Mouse (Mus musculus) myocyte (in vitro differentiated cells): ENCODE measurements at regions not wholly inside any gene's neighbourhood (a gene's known extent, or its start where the extent isn't known, plus 50 kb on each side); places are given as distances from the start of the nearest gene placed in this dataset.

Source experiments
- H3K27me3 ChIP-seq: one replicate; pipeline ENCODE4 v1.6.1; 2011; ENCODE audit not compliant: control insufficient read depth, insufficient read depth, insufficient read length
- H3K36me3 ChIP-seq: one replicate; pipeline ENCODE4 v1.6.1; 2011; ENCODE audit not compliant: control insufficient read depth, insufficient read depth
- H3K4me2 ChIP-seq: one replicate; pipeline ENCODE4 v1.6.1; 2011; ENCODE audit warnings: low read depth, control low read depth
- H3K4me3 ChIP-seq: one replicate; pipeline ENCODE4 v1.5.1; 2011; ENCODE audit warnings: mild to moderate bottlenecking, control low read depth, moderate library complexity
- H3K79me2 ChIP-seq: one replicate; pipeline ENCODE4 v1.6.1; 2011; ENCODE audit not compliant: control insufficient read depth, insufficient read depth
- H3ac ChIP-seq: one replicate; pipeline ENCODE4 v1.6.1; 2011; ENCODE audit not compliant: control insufficient read depth, insufficient read length
- CEBPB ChIP-seq: IDR thresholded peaks from 2 replicates; pipeline ENCODE4 v1.6.1; 2011; ENCODE audit warnings: mild to moderate bottlenecking, moderate library complexity; ENCODE audit not compliant: poor library complexity, insufficient read depth, severe bottlenecking
- E2F4 ChIP-seq: IDR thresholded peaks from one replicate; pipeline ENCODE4 v1.6.1; 2011; ENCODE audit warnings: mild to moderate bottlenecking, control low read depth, moderate library complexity; ENCODE audit not compliant: insufficient read depth
- MAX ChIP-seq: IDR thresholded peaks from one replicate; pipeline ENCODE4 v1.6.1; 2011; ENCODE audit warnings: low read depth, mild to moderate bottlenecking, control low read depth
- MYOD1 ChIP-seq, 3 experiments: IDR thresholded peaks; one replicate each; pipeline ENCODE4 v1.6.1; 2011; ENCODE audit warnings: control low read depth in 2 of 3, low read depth in 2 of 3, mild to moderate bottlenecking in 2 of 3, moderate library complexity in 1 of 3; ENCODE audit not compliant: insufficient read length in 2 of 3, control insufficient read depth in 1 of 3
- MYOG ChIP-seq, 3 experiments: IDR thresholded peaks; one replicate each; pipeline ENCODE4 v1.6.1; 2011; ENCODE audit warnings: control low read depth in 2 of 3, low read depth in 2 of 3, mild to moderate bottlenecking in 2 of 3; ENCODE audit not compliant: insufficient read length in 2 of 3, control insufficient read depth in 1 of 3, insufficient read depth in 1 of 3
- POLR2A ChIP-seq: IDR thresholded peaks from one replicate; pipeline ENCODE4 v1.6.1; 2011; ENCODE audit warnings: low read depth, mild to moderate bottlenecking, control low read depth, moderate library complexity; ENCODE audit not compliant: insufficient read length
- POLR2AphosphoS2 ChIP-seq: IDR thresholded peaks from one replicate; pipeline ENCODE4 v1.6.1; 2011; ENCODE audit warnings: low read depth, control low read depth; ENCODE audit not compliant: insufficient read length
- REST ChIP-seq: IDR thresholded peaks from one replicate; pipeline ENCODE4 v1.6.1; 2011; ENCODE audit warnings: mild to moderate bottlenecking, control low read depth, moderate library complexity; ENCODE audit not compliant: insufficient read depth, insufficient read length
- SRF ChIP-seq: IDR thresholded peaks from one replicate; pipeline ENCODE4 v1.6.1; 2011; ENCODE audit warnings: low read depth; ENCODE audit not compliant: control insufficient read depth, insufficient read length
- TCF12 ChIP-seq: IDR thresholded peaks from one replicate; pipeline ENCODE4 v1.6.1; 2011; ENCODE audit warnings: mild to moderate bottlenecking, control low read depth; ENCODE audit not compliant: poor library complexity, insufficient read depth, severe bottlenecking
- TCF3 ChIP-seq: IDR thresholded peaks from one replicate; pipeline ENCODE4 v1.6.1; 2011; ENCODE audit warnings: low read depth, control low read depth; ENCODE audit not compliant: insufficient read length
- USF1 ChIP-seq: IDR thresholded peaks from one replicate; pipeline ENCODE4 v1.6.1; 2011; ENCODE audit warnings: low read depth, mild to moderate bottlenecking, control low read depth, moderate library complexity

DNA sequence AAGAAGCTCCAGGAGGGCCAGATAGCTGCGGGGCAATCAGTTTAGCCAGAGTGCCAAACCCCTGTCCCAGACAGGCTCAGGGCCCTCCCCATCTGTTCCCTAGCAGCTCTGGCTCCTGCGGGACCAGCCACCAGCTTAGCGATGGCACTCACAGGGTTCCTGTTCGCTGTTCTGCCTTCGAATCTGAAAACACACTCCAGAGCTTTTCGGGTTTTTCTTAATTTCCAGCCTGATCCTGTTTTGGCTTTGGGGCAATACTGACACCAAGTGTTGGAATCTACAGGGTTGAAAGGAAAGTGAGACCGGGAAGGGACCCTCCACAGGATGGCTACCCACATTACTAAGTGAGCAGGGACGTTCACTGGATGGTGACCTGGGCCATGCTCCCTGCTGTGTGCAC lies 50.6 kb upstream of the Enpp6 start:
- TF ChIP-seq REST = no peak
- no peak for TF ChIP-seq CEBPB
- no peak for TF ChIP-seq E2F4
- TF ChIP-seq TCF3 = no peak
- TF ChIP-seq MYOD1 (IDR thresholded peaks at IDR 0.05; ENCODE audit: control insufficient read depth in 1 of 3, insufficient read length in 2 of 3, low read depth in 2 of 3) = no peak
- TF ChIP-seq POLR2AphosphoS2 = no peak
- no peak for TF ChIP-seq SRF
- TF ChIP-seq TCF12 = no peak
- TF ChIP-seq POLR2A = no peak
- TF ChIP-seq MYOG (IDR thresholded peaks at IDR 0.05; ENCODE audit: control insufficient read depth in 1 of 3, insufficient read depth in 1 of 3, insufficient read length in 2 of 3, low read depth in 2 of 3) = no peak
- no peak for TF ChIP-seq USF1
- TF ChIP-seq MAX = no peak
- Histone ChIP-seq H3K4me2 (no peak overlapping the region), H3K36me3 (no peaks in the 10 kb centered on the region), H3ac (no peak overlapping the region), H3K79me2 (no peaks in the 10 kb centered on the region), H3K4me3 (no peak overlapping the region), H3K27me3 (no peaks in the 10 kb centered on the region)
